Mouse (Mus musculus) hindbrain, embryonic 10.5 days (tissue): ENCODE measurements at regions not wholly inside any gene's neighbourhood (a gene's known extent, or its start where the extent isn't known, plus 50 kb on each side); places are given as distances from the start of the nearest gene placed in this dataset.

Experiments
- DNase-seq: peaks from one replicate; pipeline ENCODE4 v3.0.0-alpha.2; 2017; ENCODE audit warnings: low spot score
- H3K27ac ChIP-seq: fragments of 300-500 bp; sonication (generic); 2 replicates; pipeline ENCODE4 v1.5.1; 2016; ENCODE audit warnings: mild to moderate bottlenecking, moderate library complexity
- H3K27me3 ChIP-seq: fragments of 300-500 bp; sonication (generic); 2 replicates; pipeline ENCODE4 v1.6.1; 2016; ENCODE audit warnings: mild to moderate bottlenecking; ENCODE audit not compliant: poor library complexity, insufficient read depth, severe bottlenecking
- H3K36me3 ChIP-seq: fragments of 300-500 bp; sonication (generic); 2 replicates; pipeline ENCODE4 v1.6.1; 2016; ENCODE audit warnings: mild to moderate bottlenecking, moderate library complexity
- H3K4me1 ChIP-seq: fragments of 300-500 bp; sonication (generic); replicated peaks from 2 replicates; pipeline ENCODE4 v1.6.1; 2016; ENCODE audit warnings: mild to moderate bottlenecking
- H3K4me3 ChIP-seq: fragments of 300-500 bp; sonication (generic); 2 replicates; pipeline ENCODE4 v1.5.1; 2016; ENCODE audit warnings: mild to moderate bottlenecking, moderate library complexity
- H3K9me3 ChIP-seq: fragments of 300-500 bp; sonication (generic); 2 replicates; pipeline ENCODE4 v1.6.1; 2016; ENCODE audit warnings: mild to moderate bottlenecking, moderate library complexity
- WGBS: fragments of 180-500 bp; shearing (Covaris S2); methylation state at CpG from one replicate; pipeline ENCODE4 v1.1.7; 2016; 5-methylcytosine and 5-hydroxymethylcytosine counted together

- no peak overlapping the region for H3K4me3 ChIP-seq
- peak; percentile 17 for DNase-seq
- no peaks in the 10 kb centered on the region for H3K36me3 ChIP-seq
- H3K27me3 ChIP-seq: peaks cover 8% of the 10 kb centered on the region
- peak overlapping the region; percentile 50; the same call in 1 of the 2 replicates for H3K27ac ChIP-seq
- H3K9me3 ChIP-seq: no peaks in the 10 kb centered on the region
- 58% methylated on average over 15 of the region's 15 CpGs for WGBS
- H3K4me1 ChIP-seq: peaks cover 36% of the 10 kb centered on the region
Observed at GRCm38 (mm10) chr5:149338016-149338696, 73.4 kb upstream of the Medag start.

- no peaks in the 10 kb centered on the region for H3K9me3 ChIP-seq
- H3K27ac ChIP-seq: peak overlapping the region; percentile 71
- DNase-seq: no peak
- no peak overlapping the region for H3K4me3 ChIP-seq
- H3K36me3 ChIP-seq: no peaks in the 10 kb centered on the region
- H3K27me3 ChIP-seq: peaks cover 8% of the 10 kb centered on the region
- WGBS: 62% methylated on average over 5 of the region's 5 CpGs
- peaks cover 36% of the 10 kb centered on the region for H3K4me1 ChIP-seq
Observed at GRCm38 (mm10) chr5:149338697-149339078, 72.9 kb upstream of the Medag start.

- H3K9me3 ChIP-seq: no peaks in the 10 kb centered on the region
- peaks cover 32% of the 10 kb centered on the region for H3K4me1 ChIP-seq
- 87% methylated on average over 7 of the region's 7 CpGs for WGBS
- DNase-seq: no peak
- peaks cover 8% of the 10 kb centered on the region for H3K27me3 ChIP-seq
- H3K27ac ChIP-seq: no peak overlapping the region
- no peaks in the 10 kb centered on the region for H3K36me3 ChIP-seq
- H3K4me3 ChIP-seq: no peak overlapping the region
Observed at GRCm38 (mm10) chr5:149340361-149340760, 71.2 kb upstream of the Medag start.

- Histone ChIP-seq H3K27ac (peak overlapping the region; percentile 56; the same call in 1 of the 2 replicates), H3K4me3 (no peak overlapping the region), H3K27me3 (peaks cover 7% of the 10 kb centered on the region), H3K36me3 (no peaks in the 10 kb centered on the region), H3K4me1 (peaks cover 22% of the 10 kb centered on the region), H3K9me3 (no peaks in the 10 kb centered on the region)
- DNase-seq: no peak
- WGBS: 57% methylated on average over 6 of the region's 6 CpGs
Observed at GRCm38 (mm10) chr5:149341461-149341860, 70.1 kb upstream of the Medag start.

- no peaks in the 10 kb centered on the region for H3K36me3 ChIP-seq
- H3K9me3 ChIP-seq: no peaks in the 10 kb centered on the region
- no peak for DNase-seq
- no peaks in the 10 kb centered on the region for H3K27me3 ChIP-seq
- peaks cover 9% of the 10 kb centered on the region for H3K4me1 ChIP-seq
- 90% methylated on average over 21 of the region's 21 CpGs for WGBS
- H3K27ac ChIP-seq: no peak overlapping the region
- H3K4me3 ChIP-seq: no peak overlapping the region
Observed at GRCm38 (mm10) chr5:149343610-149344527, 67.7 kb upstream of the Medag start.

GRCm38 (mm10) chr5:149344528-149344855 lies 67.1 kb upstream of the Medag start:
- H3K27me3 ChIP-seq: no peaks in the 10 kb centered on the region
- no peaks in the 10 kb centered on the region for H3K36me3 ChIP-seq
- H3K27ac ChIP-seq: no peak overlapping the region
- H3K4me1 ChIP-seq: peaks cover 13% of the 10 kb centered on the region
- no peak overlapping the region for H3K4me3 ChIP-seq
- no peak for DNase-seq
- WGBS: 94% methylated on average over 4 of the region's 4 CpGs
- no peaks in the 10 kb centered on the region for H3K9me3 ChIP-seq

- peaks cover 17% of the 10 kb centered on the region for H3K4me1 ChIP-seq
- no peaks in the 10 kb centered on the region for H3K27me3 ChIP-seq
Observed at GRCm38 (mm10) chr5:149345161-149345560, 66.4 kb upstream of the Medag start.

GRCm38 (mm10) chr5:149349685-149350084 lies 61.9 kb upstream of the Medag start:
- H3K4me1 ChIP-seq: peaks cover 28% of the 10 kb centered on the region
- H3K36me3 ChIP-seq: no peaks in the 10 kb centered on the region
- H3K27ac ChIP-seq: no peak overlapping the region
- no peak overlapping the region for H3K4me3 ChIP-seq
- no peaks in the 10 kb centered on the region for H3K27me3 ChIP-seq
- no peak for DNase-seq
- WGBS: 68% methylated on average over 8 of the region's 8 CpGs
- no peaks in the 10 kb centered on the region for H3K9me3 ChIP-seq

More at GRCm38 (mm10) chr5:149345161-149345560, 66.4 kb upstream of the Medag start:
- Histone ChIP-seq H3K4me3 (no peak overlapping the region), H3K9me3 (no peaks in the 10 kb centered on the region), H3K27ac (no peak overlapping the region), H3K36me3 (no peaks in the 10 kb centered on the region)
- 92% methylated on average over 6 of the region's 6 CpGs for WGBS
- no peak for DNase-seq

- Histone ChIP-seq H3K27me3 (no peaks in the 10 kb centered on the region), H3K27ac (peak overlapping the region; percentile 83), H3K4me1 (peaks cover 28% of the 10 kb centered on the region), H3K9me3 (no peaks in the 10 kb centered on the region), H3K4me3 (0 out of 2 replicates have a peak overlapping the region, but pooled peaks have one; percentile 18), H3K36me3 (no peaks in the 10 kb centered on the region)
- WGBS: 19% methylated on average over 14 of the region's 14 CpGs
- DNase-seq: peak; percentile 64
Observed at GRCm38 (mm10) chr5:149353039-149353655, 58.4 kb upstream of the Medag start.

GRCm38 (mm10) chr5:149354448-149355115 lies 57.0 kb upstream of the Medag start:
- DNase-seq: no peak

GRCm38 (mm10) chr5:149355131-149355530 lies 56.4 kb upstream of the Medag start:
- Histone ChIP-seq H3K27ac (0 out of 2 replicates have a peak overlapping the region, but pooled peaks have one; percentile 12), H3K9me3 (peaks cover 6% of the 10 kb centered on the region), H3K36me3 (no peaks in the 10 kb centered on the region), H3K27me3 (no peaks in the 10 kb centered on the region), H3K4me1 (peaks cover 23% of the 10 kb centered on the region), H3K4me3 (no peak overlapping the region)
- 92% methylated on average over 7 of the region's 7 CpGs for WGBS
- DNase-seq: no peak

More at GRCm38 (mm10) chr5:149354448-149355115, 57.0 kb upstream of the Medag start:
- peaks cover 26% of the 10 kb centered on the region for H3K4me1 ChIP-seq
- H3K4me3 ChIP-seq: no peak overlapping the region
- H3K27me3 ChIP-seq: no peaks in the 10 kb centered on the region
- H3K36me3 ChIP-seq: no peaks in the 10 kb centered on the region
- 88% methylated on average over 4 of the region's 4 CpGs for WGBS
- H3K9me3 ChIP-seq: peaks cover under 1% of the 10 kb centered on the region
- peak overlapping the region; percentile 12; the same call in 1 of the 2 replicates for H3K27ac ChIP-seq

GRCm38 (mm10) chr5:149356970-149357369 lies 54.6 kb upstream of the Medag start:
- Histone ChIP-seq H3K27ac (no peak overlapping the region), H3K4me3 (no peak overlapping the region), H3K9me3 (peaks cover 10% of the 10 kb centered on the region), H3K27me3 (no peaks in the 10 kb centered on the region), H3K36me3 (no peaks in the 10 kb centered on the region), H3K4me1 (peaks cover 23% of the 10 kb centered on the region)
- no peak for DNase-seq
- 95% methylated on average over 1 of the region's 1 CpGs for WGBS
